Comparison of ENCODE assay signal across 8 mouse cellular contexts in genomic region chr10:79803716-79804323, GRCm38 (mm10). TPM values are rescaled to one million over a fixed set of nuclear protein-coding genes. Genes with fewer than 3 reads are reported as not detected.
DNase-seq lines count a peak whose midpoint lies in the region; ATAC-seq and TF ChIP-seq lines count a peak whose summit lies in the region.

No protein-coding gene starts in this region.

- peak overlapping the region; percentile 90 for H3K27ac ChIP-seq in forebrain, postnatal 0 days (ENCODE audit: low read depth, low read length)
- no peak overlapping the region for H3K27ac ChIP-seq in intestine, embryonic 16.5 days (ENCODE audit: low read length)
- H3K27ac ChIP-seq in limb, embryonic 11.5 days (replicated peaks; ENCODE audit: low read depth, low read length), result peak overlapping the region; percentile 61; the same call in 1 of the 2 replicates

- peak; percentile 98 for ATAC-seq in forebrain, postnatal 0 days
- 0 out of 2 replicates have a peak, but pooled peaks have one; percentile 22 for ATAC-seq in intestine, embryonic 16.5 days
- peak; percentile 90 for ATAC-seq in limb, embryonic 11.5 days (ENCODE audit: insufficient number of reproducible peaks, low FRiP score, low TSS enrichment, low read depth)
- ATAC-seq in granulocyte monocyte progenitor cell, adult 5-6 weeks (replicated peaks; ENCODE audit: poor library complexity, severe bottlenecking), result no peak

- peaks cover 32% of the 10 kb centered on the region for H3K4me1 ChIP-seq in forebrain, postnatal 0 days (ENCODE audit: insufficient read depth)
- H3K4me1 ChIP-seq in intestine, embryonic 16.5 days (ENCODE audit: control insufficient read depth, insufficient read depth, low read length), result peaks cover 30% of the 10 kb centered on the region
- peaks cover 32% of the 10 kb centered on the region for H3K4me1 ChIP-seq in limb, embryonic 11.5 days (ENCODE audit: control insufficient read depth, insufficient read depth, low read length)

- WGBS in forebrain, postnatal 0 days, result 4% methylated on average over 29 of the region's 29 CpGs
- 26% methylated on average over 29 of the region's 29 CpGs for WGBS in intestine, embryonic 16.5 days
- WGBS in limb, embryonic 11.5 days, result 8% methylated on average over 29 of the region's 29 CpGs

- peak overlapping the region; percentile 53 for H3K4me2 ChIP-seq in forebrain, postnatal 0 days (ENCODE audit: low read depth)
- no peak overlapping the region for H3K4me2 ChIP-seq in intestine, embryonic 16.5 days (ENCODE audit: low read depth, low read length)
- H3K4me2 ChIP-seq in limb, embryonic 11.5 days (ENCODE audit: low read depth, severe bottlenecking), result peak overlapping the region; percentile 53

- peak overlapping the region; percentile 24 for H3K4me3 ChIP-seq in forebrain, postnatal 0 days (ENCODE audit: low read depth, low read length)
- no peak overlapping the region for H3K4me3 ChIP-seq in intestine, embryonic 16.5 days (ENCODE audit: low read length)
- H3K4me3 ChIP-seq in limb, embryonic 11.5 days (ENCODE audit: low read depth, low read length), result peak overlapping the region; percentile 17

- no peak for TF ChIP-seq CTCF in forebrain, postnatal 0 days (IDR thresholded peaks at IDR 0.05; ENCODE audit: low read depth)

- H3K9me3 ChIP-seq in forebrain, postnatal 0 days (ENCODE audit: low read length), result no peaks in the 10 kb centered on the region
- H3K9me3 ChIP-seq in intestine, embryonic 16.5 days (ENCODE audit: control insufficient read depth, low read length), result no peaks in the 10 kb centered on the region
- H3K9me3 ChIP-seq in limb, embryonic 11.5 days (ENCODE audit: control insufficient read depth, low read length), result no peaks in the 10 kb centered on the region

- peak overlapping the region; percentile 46 for H3K9ac ChIP-seq in forebrain, postnatal 0 days
- peak overlapping the region; percentile 29; the same call in 1 of the 2 replicates for H3K9ac ChIP-seq in intestine, embryonic 16.5 days (ENCODE audit: low read depth, low read length)
- no peak overlapping the region for H3K9ac ChIP-seq in limb, embryonic 11.5 days (ENCODE audit: low read length)

- peak; percentile 63 for DNase-seq in R1 (ENCODE audit: low read depth, low spot score)
- DNase-seq in cerebellum, adult 18-20 months, result peak; percentile 67 to 72
- peak; percentile 94 for DNase-seq in forebrain, postnatal 0 days
- DNase-seq in limb, embryonic 11.5 days (ENCODE audit: low spot score), result peak; percentile 91
- peak; percentile 39 for DNase-seq in retina, postnatal 7 days (ENCODE audit: low read depth, low spot score)
- no peak for DNase-seq in ovary, postnatal 10 days (ENCODE audit: low spot score)

- no peaks in the 10 kb centered on the region for H3K27me3 ChIP-seq in forebrain, postnatal 0 days (ENCODE audit: insufficient read depth, low read length)
- H3K27me3 ChIP-seq in intestine, embryonic 16.5 days (replicated peaks; ENCODE audit: control insufficient read depth, insufficient read depth, low read length), result no peaks in the 10 kb centered on the region
- H3K27me3 ChIP-seq in limb, embryonic 11.5 days (ENCODE audit: control insufficient read depth, insufficient read depth, low read length), result no peaks in the 10 kb centered on the region

- H3K36me3 ChIP-seq in forebrain, postnatal 0 days (ENCODE audit: insufficient read depth), result peaks cover 19% of the 10 kb centered on the region
- no peaks in the 10 kb centered on the region for H3K36me3 ChIP-seq in intestine, embryonic 16.5 days (ENCODE audit: control insufficient read depth, insufficient read depth, low read length)
- H3K36me3 ChIP-seq in limb, embryonic 11.5 days (ENCODE audit: control insufficient read depth, insufficient read depth, low read length), result 0 out of 2 replicates have a peak, but pooled peaks cover 2% of the 10 kb centered on the region

RNA-seq across cellular contexts. Expression of gene Palm, which starts 10.4 kb away (rescaled TPM):
- 154 and 178 TPM in 2 replicates for total RNA-seq in forebrain, postnatal 0 days (2014; rRNA removed)
- polyA plus RNA-seq in forebrain, postnatal 0 days (2015; fragmentation: Nextera tagmentation; extraction: Ambion mirVana), result 351 and 365 TPM in 2 replicates
- polyA plus RNA-seq in intestine, embryonic 16.5 days (2015; fragmentation: Nextera tagmentation; extraction: Ambion mirVana), result 44.1 and 44.8 TPM in 2 replicates
- 108 and 109 TPM in 2 replicates for polyA plus RNA-seq in limb, embryonic 11.5 days (2014; fragmentation: Nextera tagmentation; extraction: Ambion mirVana)
- 80.1 and 110 TPM in 2 replicates for total RNA-seq in granulocyte monocyte progenitor cell, adult 5-6 weeks (2014; fragmentation: Nextera tagmentation)
- 35.6 and 48.6 TPM in 2 replicates for total RNA-seq in granulocyte monocyte progenitor cell, adult 5-6 weeks (2017)

RNA-seq across cellular contexts. Expression of gene Prss57, which starts 13.1 kb away (rescaled TPM):
- total RNA-seq in forebrain, postnatal 0 days (2014; rRNA removed), result 0.31 TPM in 1 of 2 replicates, not detected in the other
- 0.35 and 0.67 TPM in 2 replicates for polyA plus RNA-seq in forebrain, postnatal 0 days (2015; fragmentation: Nextera tagmentation; extraction: Ambion mirVana)
- polyA plus RNA-seq in intestine, embryonic 16.5 days (2015; fragmentation: Nextera tagmentation; extraction: Ambion mirVana), result 0.07 and 0.11 TPM in 2 replicates
- polyA plus RNA-seq in limb, embryonic 11.5 days (2014; fragmentation: Nextera tagmentation; extraction: Ambion mirVana), result not detected in 2 replicates
- total RNA-seq in granulocyte monocyte progenitor cell, adult 5-6 weeks (2014; fragmentation: Nextera tagmentation), result 172 and 215 TPM in 2 replicates
- total RNA-seq in granulocyte monocyte progenitor cell, adult 5-6 weeks (2017), result 77.4 and 86.7 TPM in 2 replicates

RNA-seq across cellular contexts. Expression of gene Misp, which starts 17.0 kb away (rescaled TPM):
- 0.24 and 0.77 TPM in 2 replicates for total RNA-seq in forebrain, postnatal 0 days (2014; rRNA removed)
- 0.09 and 0.41 TPM in 2 replicates for polyA plus RNA-seq in forebrain, postnatal 0 days (2015; fragmentation: Nextera tagmentation; extraction: Ambion mirVana)
- polyA plus RNA-seq in intestine, embryonic 16.5 days (2015; fragmentation: Nextera tagmentation; extraction: Ambion mirVana), result 204 and 210 TPM in 2 replicates
- 0.21 and 0.29 TPM in 2 replicates for polyA plus RNA-seq in limb, embryonic 11.5 days (2014; fragmentation: Nextera tagmentation; extraction: Ambion mirVana)
- total RNA-seq in granulocyte monocyte progenitor cell, adult 5-6 weeks (2014; fragmentation: Nextera tagmentation), result 0.34 TPM in 1 of 2 replicates, not detected in the other
- total RNA-seq in granulocyte monocyte progenitor cell, adult 5-6 weeks (2017), result 0.82 TPM in 1 of 2 replicates, not detected in the other

RNA-seq across cellular contexts. Expression of gene Fstl3, which starts 26.7 kb away (rescaled TPM):
- 2.1 and 4.5 TPM in 2 replicates for total RNA-seq in forebrain, postnatal 0 days (2014; rRNA removed)
- 1.7 and 2.8 TPM in 2 replicates for polyA plus RNA-seq in forebrain, postnatal 0 days (2015; fragmentation: Nextera tagmentation; extraction: Ambion mirVana)
- 15.1 and 16.6 TPM in 2 replicates for polyA plus RNA-seq in intestine, embryonic 16.5 days (2015; fragmentation: Nextera tagmentation; extraction: Ambion mirVana)
- polyA plus RNA-seq in limb, embryonic 11.5 days (2014; fragmentation: Nextera tagmentation; extraction: Ambion mirVana), result 1.8 and 1.9 TPM in 2 replicates
- 4.6 TPM in 1 of 2 replicates, not detected in the other for total RNA-seq in granulocyte monocyte progenitor cell, adult 5-6 weeks (2014; fragmentation: Nextera tagmentation)
- 0.62 and 1.4 TPM in 2 replicates for total RNA-seq in granulocyte monocyte progenitor cell, adult 5-6 weeks (2017)

RNA-seq across cellular contexts. Expression of gene Rnf126, which starts 37.1 kb away (rescaled TPM):
- total RNA-seq in forebrain, postnatal 0 days (2014; rRNA removed), result 54.1 and 88.3 TPM in 2 replicates
- polyA plus RNA-seq in forebrain, postnatal 0 days (2015; fragmentation: Nextera tagmentation; extraction: Ambion mirVana), result 131 and 143 TPM in 2 replicates
- 39.7 and 56.6 TPM in 2 replicates for polyA plus RNA-seq in intestine, embryonic 16.5 days (2015; fragmentation: Nextera tagmentation; extraction: Ambion mirVana)
- polyA plus RNA-seq in limb, embryonic 11.5 days (2014; fragmentation: Nextera tagmentation; extraction: Ambion mirVana), result 112 and 118 TPM in 2 replicates
- total RNA-seq in granulocyte monocyte progenitor cell, adult 5-6 weeks (2014; fragmentation: Nextera tagmentation), result 32.1 and 64.5 TPM in 2 replicates
- total RNA-seq in granulocyte monocyte progenitor cell, adult 5-6 weeks (2017), result 17.3 and 28.2 TPM in 2 replicates

Comparison
In these comparisons a context has a peak if more than half of its experiments do, and no peak if none do; other contexts are left out.
1. RNA of gene Misp, which starts 17.0 kb away (polyA plus RNA-seq): 204 to 210 TPM in intestine, embryonic 16.5 days; 0.09 to 0.41 TPM in forebrain, postnatal 0 days and 0.21 to 0.29 TPM in limb, embryonic 11.5 days; every median in the first group is over 100 times any median in the second.